Mouse (Mus musculus) duodenum, adult 2 months (tissue): ENCODE data around the gene Chid1. TPM values are rescaled to one million over a fixed set of nuclear protein-coding genes. Genes with fewer than 3 reads are reported as not detected.

Experiments used
- polyA plus RNA-seq: library from polyadenylated mRNA; depleted of rRNA; stranded (reverse); fragments of >200 nt; gene quantifications from 2 replicates; pipeline ENCODE4 v1.2.3, GENCODE M21; 2012; ENCODE audit warnings: low replicate concordance; rRNA removed

Gene Chid1
- polyA plus RNA-seq, result 38.8 and 40.9 TPM in 2 replicates

DNA sequence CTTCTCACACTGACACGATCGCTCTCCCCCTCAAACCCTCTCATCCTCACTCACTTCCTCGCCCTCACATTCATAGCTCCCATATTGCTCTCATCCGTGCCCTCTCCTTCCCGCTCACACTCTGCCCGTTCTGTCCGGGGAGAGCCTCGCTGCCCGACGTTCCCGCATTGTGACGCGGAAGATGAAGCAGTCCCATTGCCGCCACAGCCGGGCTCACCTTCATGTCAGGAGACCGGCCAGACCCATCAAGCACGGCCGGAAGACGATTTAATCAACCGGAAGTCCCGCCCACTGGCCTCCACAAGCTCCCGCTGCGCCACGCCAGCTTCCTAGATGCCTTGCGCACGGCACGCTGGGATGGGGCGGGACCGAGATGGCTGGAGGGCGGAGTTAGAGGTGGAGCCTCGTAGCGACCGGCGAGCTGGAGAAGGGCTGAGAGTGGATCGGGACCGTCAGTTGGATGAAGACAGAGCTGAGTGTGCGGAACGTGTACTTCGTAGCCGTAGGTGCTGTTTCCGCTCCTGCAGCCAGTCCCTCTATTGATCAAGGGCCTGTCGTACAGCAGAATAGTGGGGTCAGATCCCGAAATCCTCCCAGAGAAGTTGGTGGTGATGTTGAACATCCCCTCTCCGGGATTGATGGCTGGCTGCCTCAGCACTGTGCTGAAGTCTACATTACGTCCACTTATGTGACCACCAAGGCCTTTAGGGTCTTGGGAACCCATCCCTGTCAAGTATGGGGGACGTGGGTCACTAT is at the start of gene Chid1:
Gene Chid1, minus strand, starts transcription at position 302 of the 756 bp plus-strand sequence.

DNA sequence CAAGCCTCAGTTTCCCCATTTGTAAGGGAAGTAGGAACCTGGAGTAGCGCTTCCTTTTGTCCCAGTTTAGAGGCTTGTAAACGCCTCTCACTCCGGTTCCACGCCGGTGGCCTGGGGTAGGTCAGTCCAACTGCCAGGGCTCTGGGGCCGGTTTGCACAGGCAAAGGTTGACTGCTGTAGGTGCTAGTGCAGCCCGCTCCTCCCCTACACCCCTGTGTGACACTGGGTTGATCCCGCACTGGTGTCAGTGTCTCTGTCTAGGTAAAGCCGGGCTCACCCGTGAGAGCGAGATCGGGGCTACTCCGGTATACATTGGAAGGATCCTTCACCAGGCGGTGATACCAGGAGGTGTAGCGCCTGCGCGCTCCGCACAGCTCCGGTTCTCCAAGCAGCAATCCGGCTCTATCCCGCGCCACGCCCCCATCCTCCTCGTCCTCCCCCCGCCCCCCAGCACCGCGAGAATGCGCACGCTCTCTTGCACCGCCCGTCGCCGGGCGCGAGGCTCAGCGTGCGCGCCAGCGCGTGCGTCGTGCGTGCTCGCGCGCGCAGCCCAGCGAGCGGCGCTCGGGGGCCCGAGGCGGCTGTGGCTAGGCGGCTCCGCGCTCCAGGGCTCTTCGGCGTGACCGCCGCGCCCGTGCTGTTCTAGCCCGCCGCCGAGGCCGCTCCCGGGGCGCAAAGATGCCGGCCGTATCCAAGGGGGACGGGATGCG is 22.2 kb upstream of the Chid1 start, which contains the start of gene Ap2a2:
Gene Ap2a2, plus strand, starts transcription at position 492 of the 710 bp plus-strand sequence.

DNA sequence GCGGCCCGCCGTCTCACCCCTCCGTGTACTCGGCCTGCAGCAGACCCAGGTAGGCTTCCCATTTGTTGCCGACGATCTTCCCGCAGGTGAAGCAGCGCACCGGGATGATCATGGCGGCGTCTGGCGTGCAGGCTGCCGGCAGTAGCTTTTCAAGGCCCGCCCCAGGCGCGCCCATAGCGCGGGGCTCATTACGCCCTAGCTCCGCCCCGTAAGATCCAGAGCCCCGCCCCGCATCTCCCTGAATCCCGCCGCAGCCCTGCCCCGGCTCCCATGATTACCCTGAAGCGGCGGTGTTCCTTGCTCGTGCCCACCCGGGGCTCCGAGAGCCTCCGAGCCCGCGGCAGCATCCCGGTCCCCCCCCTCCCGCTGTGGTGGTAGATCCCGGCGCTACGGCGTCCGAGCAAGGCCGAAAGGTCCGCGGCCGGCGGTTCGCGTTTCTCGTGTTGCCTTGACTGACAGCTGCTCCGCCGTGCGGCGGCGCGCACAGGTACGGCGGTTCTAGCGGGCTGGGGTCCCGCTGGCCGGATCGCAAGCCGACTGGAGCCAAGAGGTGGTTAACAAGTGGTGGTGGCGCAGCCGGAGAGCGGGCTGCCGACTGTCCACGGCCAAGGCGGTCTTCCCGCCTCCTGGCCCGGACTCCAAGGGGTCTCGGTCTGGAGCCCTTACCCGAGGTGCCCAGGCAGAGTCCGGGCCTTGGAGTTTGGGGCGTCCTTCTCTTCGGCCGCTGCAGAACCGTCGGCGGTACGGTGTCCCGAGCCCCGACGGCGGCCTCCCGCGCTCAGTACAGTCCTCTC is 64.4 kb downstream of the Chid1 start, which contains the start of the genes Polr2l and Tspan4:
Gene Polr2l, minus strand, starts transcription at position 122 of the 794 bp plus-strand sequence.
Gene Tspan4, plus strand, starts transcription at position 230 of the 794 bp plus-strand sequence.

DNA sequence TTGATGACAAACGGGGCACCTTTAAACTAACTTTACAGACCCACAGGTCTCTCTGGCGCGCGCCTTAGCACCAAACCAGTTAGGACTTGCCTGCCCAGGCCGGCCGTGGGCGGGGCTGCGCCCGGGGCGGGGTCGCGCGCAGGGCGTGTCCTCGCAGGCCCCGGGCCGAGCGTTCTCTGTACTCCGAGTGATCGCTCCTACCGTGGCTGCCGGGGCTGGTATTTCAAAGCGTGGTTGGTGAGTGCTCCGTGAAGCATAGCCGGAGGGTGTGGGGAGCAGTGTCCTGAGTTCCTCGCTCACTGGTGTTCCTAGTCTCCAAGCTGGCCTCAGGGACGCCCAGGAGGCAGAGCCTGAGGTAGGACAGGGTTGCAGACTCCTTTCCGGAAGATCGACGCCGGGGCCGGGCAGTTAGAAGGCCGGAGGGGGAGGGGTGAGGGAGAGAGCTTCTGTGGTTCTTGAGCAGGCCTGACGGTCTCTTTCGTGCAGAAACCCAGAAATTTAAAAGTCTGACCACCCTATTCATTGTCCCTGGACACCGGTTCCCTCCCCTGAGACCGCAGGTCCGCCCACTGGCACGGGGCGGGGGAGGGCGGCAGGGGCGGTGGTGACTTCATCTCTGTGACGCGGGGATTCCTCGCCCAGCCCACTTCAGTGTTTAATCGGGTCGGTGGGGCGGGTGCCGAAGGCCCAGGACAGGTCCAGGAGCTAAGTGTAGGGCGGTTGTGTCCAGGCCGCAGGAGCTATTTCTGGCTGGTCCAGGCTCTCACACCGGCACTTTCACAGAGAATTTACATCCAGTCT is 72.2 kb downstream of the Chid1 start, which contains the start of gene Cd151:
Gene Cd151, plus strand, starts transcription at position 163 of the 801 bp plus-strand sequence.

DNA sequence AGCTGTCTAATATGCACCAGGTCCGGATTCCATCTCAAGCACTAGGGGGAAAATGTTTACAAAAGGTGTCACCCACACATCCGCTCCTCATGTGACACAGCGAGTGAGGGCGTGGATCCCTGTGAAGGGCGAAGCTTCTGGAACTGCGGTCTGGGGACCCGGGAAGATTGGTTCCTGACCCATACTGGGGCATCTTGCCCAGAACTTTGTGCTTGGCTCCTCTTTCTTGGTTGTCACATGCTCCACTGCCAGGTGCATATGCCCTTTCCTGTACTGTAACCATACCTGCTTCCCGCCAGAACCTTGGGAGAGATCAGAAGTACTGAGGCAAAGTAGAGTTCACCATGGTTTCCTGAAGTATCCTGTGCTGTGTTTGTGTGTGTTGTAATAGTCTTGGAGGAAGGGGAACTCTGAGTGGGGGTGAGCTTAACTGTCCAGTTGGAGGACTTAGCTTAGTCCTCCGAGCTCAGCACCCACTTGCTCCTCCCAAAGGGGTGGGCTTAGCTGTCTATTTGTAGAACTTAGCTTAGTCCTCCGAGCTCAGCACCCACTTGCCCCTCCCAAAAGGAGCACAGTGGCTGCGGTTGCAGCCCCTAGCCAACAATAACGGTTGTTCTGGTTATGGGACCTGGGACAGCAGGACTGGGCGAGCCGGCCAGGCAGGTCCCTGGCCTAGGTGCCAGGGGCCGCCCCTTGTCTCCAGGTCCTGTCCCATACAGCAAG is 79.1 kb downstream of the Chid1 start, which contains the start of gene Cracr2b:
Gene Cracr2b, plus strand, starts transcription at position 704 of the 723 bp plus-strand sequence.

DNA sequence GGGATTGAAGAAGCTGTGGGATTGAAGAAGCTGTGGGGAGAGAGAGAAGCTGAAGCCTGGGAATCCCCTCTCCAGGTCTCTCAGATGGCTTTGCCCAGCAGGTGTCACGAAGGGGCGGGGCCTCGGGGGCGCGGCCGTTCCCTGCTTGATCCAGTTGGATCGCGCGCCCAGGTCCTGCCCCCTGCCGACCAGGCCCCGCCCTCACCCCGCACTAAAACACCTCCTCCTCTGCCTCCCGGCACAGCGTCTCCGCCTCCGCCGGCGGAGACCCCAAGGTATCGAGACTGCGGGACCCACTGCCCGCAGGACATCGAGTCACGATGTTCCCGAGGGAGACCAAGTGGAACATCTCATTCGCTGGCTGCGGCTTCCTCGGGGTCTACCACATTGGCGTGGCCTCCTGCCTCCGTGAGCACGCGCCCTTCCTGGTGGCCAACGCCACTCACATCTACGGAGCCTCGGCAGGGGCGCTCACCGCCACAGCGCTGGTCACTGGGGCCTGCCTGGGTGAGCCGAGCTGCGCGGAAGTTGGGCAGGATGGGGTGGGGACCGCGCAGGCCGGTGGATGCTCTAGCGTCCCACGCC is 84.6 kb downstream of the Chid1 start, which contains the start of gene Pnpla2:
Gene Pnpla2, plus strand, starts transcription at position 232 of the 585 bp plus-strand sequence.

DNA sequence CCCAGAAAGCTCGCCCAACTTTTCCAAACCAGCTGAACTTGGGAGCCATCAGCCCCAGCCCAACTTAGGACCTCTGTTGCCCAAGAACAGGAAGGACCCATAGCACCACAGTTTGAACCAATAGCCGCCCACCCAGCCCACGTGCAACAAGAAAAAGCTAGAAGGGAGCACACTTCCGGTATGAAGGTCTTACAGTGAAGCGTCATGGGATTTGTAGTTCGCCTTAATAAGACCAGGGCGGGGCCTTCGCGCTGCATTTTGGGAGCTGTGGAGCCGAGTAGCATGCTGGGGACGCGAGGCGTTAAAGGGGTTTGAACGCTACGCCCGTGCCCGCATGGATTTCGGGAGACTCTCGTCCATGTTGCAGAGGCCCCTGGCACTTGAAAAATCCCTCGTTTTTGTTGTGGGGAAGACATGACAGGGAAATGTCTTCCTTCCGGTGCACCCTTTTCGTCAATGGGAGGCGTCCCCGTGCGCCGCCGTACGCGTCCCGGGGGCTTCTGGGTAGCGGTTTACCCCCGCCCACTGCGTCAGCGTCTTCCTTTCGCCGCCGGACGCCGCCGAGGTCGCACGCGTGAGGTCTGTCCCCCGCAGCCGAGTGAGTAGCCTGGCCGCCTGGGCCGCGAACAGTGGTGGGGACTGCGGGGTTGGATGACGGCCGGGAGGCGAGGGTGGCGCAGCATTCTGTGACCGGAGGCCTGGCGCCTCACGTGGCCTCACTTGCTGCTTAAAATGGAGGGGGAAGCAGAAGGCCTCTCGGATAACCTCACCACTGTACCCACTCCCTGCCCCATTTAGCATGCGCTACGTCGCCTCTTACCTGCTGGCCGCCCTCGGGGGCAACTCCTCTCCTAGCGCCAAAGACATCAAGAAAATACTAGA is 92.3 kb downstream of the Chid1 start, which contains the start of gene Rplp2:
Gene Rplp2, plus strand, starts transcription at position 261 of the 882 bp plus-strand sequence.

DNA sequence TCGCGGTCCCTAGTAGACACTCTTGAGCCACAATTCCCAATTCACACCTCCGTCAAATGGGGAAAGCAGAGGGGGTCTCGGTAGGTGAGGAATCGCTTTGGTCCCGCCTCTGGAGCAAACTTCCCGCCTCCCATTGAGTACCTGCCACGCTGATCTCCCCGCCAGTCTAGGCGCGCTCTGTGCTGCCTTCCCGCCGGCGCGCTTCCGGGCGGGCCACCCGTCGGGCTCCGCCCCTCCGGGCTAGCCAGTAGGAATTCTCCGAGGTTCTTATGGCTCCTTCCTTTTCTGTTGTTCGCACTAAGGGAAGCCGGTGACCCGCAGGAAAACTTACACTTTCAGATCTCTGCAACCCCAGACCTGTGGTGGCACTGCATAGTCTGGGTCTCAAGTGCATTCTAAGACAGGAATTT is 95.8 kb downstream of the Chid1 start, which contains the start of gene Pidd1:
Gene Pidd1, minus strand, starts transcription at position 198 of the 410 bp plus-strand sequence.

Other genes with a start within 250 kb of the Chid1 start
- gene Drd4, start 247.9 kb downstream of the Chid1 start, polyA plus RNA-seq, result 0.08 and 0.33 TPM in 2 replicates
- gene Deaf1, start 212.2 kb downstream of the Chid1 start, polyA plus RNA-seq, result 25.6 and 42.3 TPM in 2 replicates
- gene Tmem80, start 212.1 kb downstream of the Chid1 start, polyA plus RNA-seq, result 17.7 and 21.9 TPM in 2 replicates
- 289 and 479 TPM in 2 replicates for gene Eps8l2, start 201.0 kb downstream of the Chid1 start, polyA plus RNA-seq
- 174 and 342 TPM in 2 replicates for gene Taldo1, start 147.7 kb downstream of the Chid1 start, polyA plus RNA-seq
- 22.6 and 44.4 TPM in 2 replicates for gene Gatd1, start 125.7 kb downstream of the Chid1 start, polyA plus RNA-seq
- gene Cend1, start 110.4 kb downstream of the Chid1 start, polyA plus RNA-seq, result 1.1 TPM in 2 replicates
- 93.2 and 420 TPM in 2 replicates for gene Slc25a22, start 102.0 kb downstream of the Chid1 start, polyA plus RNA-seq
- 9.0 and 12.6 TPM in 2 replicates for gene Pidd1, start 95.8 kb downstream of the Chid1 start, polyA plus RNA-seq
- 246 and 380 TPM in 2 replicates for gene Rplp2, start 92.5 kb downstream of the Chid1 start, polyA plus RNA-seq
- 208 and 377 TPM in 2 replicates for gene Pnpla2, start 84.7 kb downstream of the Chid1 start, polyA plus RNA-seq
- gene Cracr2b, start 78.8 kb downstream of the Chid1 start, polyA plus RNA-seq, result 47.9 and 73.5 TPM in 2 replicates
- gene Cd151, start 72.5 kb downstream of the Chid1 start, polyA plus RNA-seq, result 213 and 344 TPM in 2 replicates
- gene Polr2l, start 64.7 kb downstream of the Chid1 start, polyA plus RNA-seq, result 19.2 and 22.7 TPM in 2 replicates
- 22.4 and 25.5 TPM in 2 replicates for gene Tspan4, start 64.6 kb downstream of the Chid1 start, polyA plus RNA-seq
- 57.1 and 96.3 TPM in 2 replicates for gene Ap2a2, start 22.3 kb upstream of the Chid1 start, polyA plus RNA-seq
- gene Muc6, start 115.5 kb upstream of the Chid1 start, polyA plus RNA-seq, result 2.0 and 1,221 TPM in 2 replicates
- gene Muc2, start 150.5 kb upstream of the Chid1 start, polyA plus RNA-seq, result 504 and 1,367 TPM in 2 replicates
- gene Muc5ac, start 249.1 kb upstream of the Chid1 start, polyA plus RNA-seq, result 0.40 and 136 TPM in 2 replicates